ENCODE assay signal across 10 mouse cellular contexts in the genomic region with DNA sequence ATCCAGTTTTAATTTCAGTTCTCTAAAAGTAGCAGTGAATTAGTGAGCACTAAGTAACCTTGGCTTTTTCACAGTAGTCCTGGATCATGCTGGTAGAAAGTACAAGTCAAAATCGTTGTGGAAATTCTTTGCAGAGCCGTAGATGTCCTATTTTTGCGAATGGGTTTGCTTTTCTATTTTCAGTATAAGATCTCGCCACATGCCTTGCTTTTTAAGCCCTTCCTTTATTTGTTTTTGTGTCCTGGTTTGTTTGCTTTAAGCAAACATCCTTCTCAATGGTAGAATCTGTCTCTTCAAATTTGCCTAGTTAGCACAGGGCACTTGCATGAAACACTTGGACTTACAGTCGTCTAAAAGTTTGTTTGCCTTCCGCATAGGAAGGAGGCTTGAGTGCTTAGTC. TPM values are rescaled to one million over a fixed set of nuclear protein-coding genes. Genes with fewer than 3 reads are reported as not detected.
DNase-seq lines count a peak whose midpoint lies in the region; ATAC-seq and TF ChIP-seq lines count a peak whose summit lies in the region.
"Had no signal": no experiment of that assay in that cellular context is flagged by ENCODE, and none has a peak within 500 bp of the region (broad histone marks: within the 10 kb centered on the region; RNA-seq: fewer than 3 reads in every experiment).

No protein-coding gene starts in this region.

- H3K36me3 ChIP-seq in heart, embryonic 14.5 days (ENCODE audit: control insufficient read depth, insufficient read depth, low read length): peaks cover 10% of the 10 kb centered on the region; the same call in 1 of the 2 replicates
- 0 out of 2 replicates have a peak, but pooled peaks cover 8% of the 10 kb centered on the region for H3K36me3 ChIP-seq in intestine, embryonic 14.5 days (ENCODE audit: control insufficient read depth, insufficient read depth, low read length)
- 0 out of 2 replicates have a peak, but pooled peaks cover 2% of the 10 kb centered on the region for H3K36me3 ChIP-seq in midbrain, embryonic 14.5 days (ENCODE audit: control insufficient read depth, insufficient read depth, low read length)

- no peaks in the 10 kb centered on the region for H3K9me3 ChIP-seq in heart, embryonic 14.5 days (ENCODE audit: control insufficient read depth, low read length)
- H3K9me3 ChIP-seq in intestine, embryonic 14.5 days (ENCODE audit: control insufficient read depth, low read length): no peaks in the 10 kb centered on the region
- no peaks in the 10 kb centered on the region for H3K9me3 ChIP-seq in midbrain, embryonic 14.5 days (ENCODE audit: control insufficient read depth, low read length)

- intact Hi-C loops in left cerebral cortex, postnatal 10 days (cut with DNase I): no loop called here

- no peak for TF ChIP-seq CTCF in cortical plate, adult 2 months (IDR thresholded peaks at IDR 0.05; ENCODE audit: extremely low read depth, insufficient read depth, low read length)

- TF ChIP-seq POLR2A in cortical plate, adult 2 months (IDR thresholded peaks at IDR 0.05; ENCODE audit: extremely low read depth, insufficient read depth, low read length): no peak

- ATAC-seq in heart, embryonic 14.5 days (ENCODE audit: insufficient number of reproducible peaks, insufficient read depth, low FRiP score, low read depth): no peak
- no peak for ATAC-seq in intestine, embryonic 14.5 days (replicated peaks; ENCODE audit: low FRiP score, low TSS enrichment, low read depth)
- no peak for ATAC-seq in midbrain, embryonic 14.5 days (ENCODE audit: low FRiP score, low TSS enrichment)

- H3K4me2 ChIP-seq in heart, embryonic 14.5 days (ENCODE audit: low read length): peak overlapping the region; percentile 84
- peak overlapping the region; percentile 92 for H3K4me2 ChIP-seq in intestine, embryonic 14.5 days (ENCODE audit: low read length)
- H3K4me2 ChIP-seq in midbrain, embryonic 14.5 days (ENCODE audit: low read length): peak overlapping the region; percentile 90

- H3K27ac ChIP-seq in heart, embryonic 14.5 days (replicated peaks in 1 of 2; ENCODE audit: control insufficient read depth in 1 of 2, insufficient read depth in 1 of 2, low read depth in 2 of 2, low read length in 2 of 2): no peak overlapping the region
- H3K27ac ChIP-seq in cortical plate, adult 2 months (ENCODE audit: insufficient read depth, low read length): no peak overlapping the region
- H3K27ac ChIP-seq in intestine, embryonic 14.5 days (ENCODE audit: low read depth): no peak overlapping the region
- no peak overlapping the region for H3K27ac ChIP-seq in midbrain, embryonic 14.5 days (replicated peaks; ENCODE audit: low read depth, low read length)

- WGBS in heart, embryonic 14.5 days: 45% methylated on average over 6 of the region's 6 CpGs
- 53% methylated on average over 6 of the region's 6 CpGs for whole genome bisulfite sequencing in intestine, embryonic 14.5 days
- WGBS in midbrain, embryonic 14.5 days: 78% methylated on average over 6 of the region's 6 CpGs

- peaks cover 10 to 50% of the 10 kb centered on the region in 2 experiments for H3K4me1 ChIP-seq in heart, embryonic 14.5 days (ENCODE audit: control insufficient read depth in 2 of 2, insufficient read depth in 2 of 2, low read length in 2 of 2)
- H3K4me1 ChIP-seq in cortical plate, adult 2 months (ENCODE audit: control insufficient read depth, insufficient read depth, low read length): peaks cover 4% of the 10 kb centered on the region; the same call in 1 of the 2 replicates
- H3K4me1 ChIP-seq in intestine, embryonic 14.5 days (replicated peaks; ENCODE audit: control insufficient read depth, insufficient read depth, low read length): peaks cover 19% of the 10 kb centered on the region; the same call in 1 of the 2 replicates
- H3K4me1 ChIP-seq in midbrain, embryonic 14.5 days (ENCODE audit: control insufficient read depth, insufficient read depth, low read length): peaks cover 36% of the 10 kb centered on the region

- no peak for DNase-seq in heart, adult 8-10 months (ENCODE audit: low spot score)
- DNase-seq in intestine, embryonic 14.5 days (ENCODE audit: low spot score): no peak
- no peak for DNase-seq in midbrain, embryonic 14.5 days
- no peak for DNase-seq in spleen, postnatal 14 days (ENCODE audit: low spot score in 2 of 2)
- DNase-seq in urinary bladder, postnatal 10 days (ENCODE audit: low spot score): no peak
- no peak for DNase-seq in left cerebral cortex, postnatal 10 days (ENCODE audit: extremely low spot score in 1 of 2, low spot score in 2 of 2)
- DNase-seq: cerebellum, adult 9-10 months had no signal

- no peaks in the 10 kb centered on the region for H3K27me3 ChIP-seq in heart, embryonic 14.5 days (ENCODE audit: control insufficient read depth, insufficient read depth, low read length)
- no peaks in the 10 kb centered on the region for H3K27me3 ChIP-seq in intestine, embryonic 14.5 days (replicated peaks; ENCODE audit: control insufficient read depth, insufficient read depth, low read length)
- H3K27me3 ChIP-seq in midbrain, embryonic 14.5 days (ENCODE audit: control insufficient read depth, insufficient read depth, low read length): no peaks in the 10 kb centered on the region

- peak overlapping the region; percentile 85 for H3K9ac ChIP-seq in heart, embryonic 14.5 days (ENCODE audit: low read length)
- H3K9ac ChIP-seq in intestine, embryonic 14.5 days (ENCODE audit: low read length): 0 out of 2 replicates have a peak overlapping the region, but pooled peaks have one; percentile 10
- no peak overlapping the region for H3K9ac ChIP-seq in midbrain, embryonic 14.5 days (replicated peaks; ENCODE audit: low read length)

- H3K4me3 ChIP-seq in heart, embryonic 14.5 days (ENCODE audit: control insufficient read depth in 1 of 2, insufficient read depth in 1 of 2, low read depth in 1 of 2, low read length in 2 of 2): peak overlapping the region in 1 of 2 experiments; percentile 76; a peak in 2 of 4 replicates
- peak overlapping the region; percentile 9; the same call in 1 of the 2 replicates for H3K4me3 ChIP-seq in cortical plate, adult 2 months (ENCODE audit: insufficient read depth, low read length)
- peak overlapping the region; percentile 96 for H3K4me3 ChIP-seq in intestine, embryonic 14.5 days (ENCODE audit: low read depth, low read length)
- H3K4me3 ChIP-seq in midbrain, embryonic 14.5 days (replicated peaks; ENCODE audit: low read depth, low read length): peak overlapping the region; percentile 1; the same call in 1 of the 2 replicates

RNA-seq across cellular contexts. Expression of a gene that starts 2.3 kb away (rescaled TPM):
- 61.6 and 62.2 TPM in 2 replicates for polyA plus RNA-seq in heart, embryonic 14.5 days (2014; fragmentation: Nextera tagmentation; extraction: Ambion mirVana)
- 10 to 100 TPM; 17.8 to 24.1 (median 22.8) TPM for total RNA-seq in heart, adult 8-10 months (2022)
- 53.4 and 54.3 TPM in 2 replicates for polyA plus RNA-seq in cortical plate, adult 2 months (2012; rRNA removed)
- 73.1 and 74.0 TPM in 2 replicates for polyA plus RNA-seq in intestine, embryonic 14.5 days (2014; fragmentation: Nextera tagmentation; extraction: Ambion mirVana)
- polyA plus RNA-seq in midbrain, embryonic 14.5 days (2014; fragmentation: Nextera tagmentation; extraction: Ambion mirVana): 86.2 and 104 TPM in 2 replicates
- total RNA-seq in left cerebral cortex, postnatal 10 days (2021): 10 to 100 TPM; 43.6 to 51.7 TPM

RNA-seq across cellular contexts. Expression of a gene that starts 47.0 kb away (rescaled TPM):
- 0.12 and 0.55 TPM in 2 replicates for polyA plus RNA-seq in heart, embryonic 14.5 days (2014; fragmentation: Nextera tagmentation; extraction: Ambion mirVana)
- total RNA-seq in heart, adult 8-10 months (2022): under 1 TPM in 2 of 4 experiments, not detected in 2; 0.14 to 0.19 TPM
- polyA plus RNA-seq in cortical plate, adult 2 months (2012; rRNA removed): 0.06 and 0.08 TPM in 2 replicates
- 0.16 TPM in 1 of 2 replicates, not detected in the other for polyA plus RNA-seq in intestine, embryonic 14.5 days (2014; fragmentation: Nextera tagmentation; extraction: Ambion mirVana)
- polyA plus RNA-seq in midbrain, embryonic 14.5 days (2014; fragmentation: Nextera tagmentation; extraction: Ambion mirVana): 0.13 TPM in 2 replicates
- total RNA-seq in left cerebral cortex, postnatal 10 days (2021): under 1 TPM in 1 of 2 experiments, not detected in 1; 0.26 TPM
- polyA plus RNA-seq: testis, adult 2 months had no signal
